Mouse (Mus musculus) forebrain, embryonic 13.5 days (tissue): ENCODE data around the gene Cdc42bpa. TPM values are rescaled to one million over a fixed set of nuclear protein-coding genes. Genes with fewer than 3 reads are reported as not detected.
"Not testable (repeated sequence)": the region's sequence is repeated elsewhere in the genome, so short reads cannot be mapped to it uniquely, and the experiment has no call there.

ENCODE experiments used
- ATAC-seq: fragments of 200-750 bp; cut with Nextera tagmentation; 2 replicates; pipeline ENCODE4 v1.8.0; 2017
- H3K27ac ChIP-seq: fragments of 300-500 bp; sonication (generic); 2 replicates; pipeline ENCODE4 v1.5.1; 2015; ENCODE audit warnings: inconsistent platforms, mild to moderate bottlenecking, moderate library complexity
- H3K27me3 ChIP-seq: fragments of 300-500 bp; sonication (generic); 2 replicates; pipeline ENCODE4 v1.6.1; 2015; ENCODE audit warnings: mild to moderate bottlenecking, inconsistent platforms
- H3K36me3 ChIP-seq: fragments of 300-500 bp; sonication (generic); 2 replicates; pipeline ENCODE4 v1.6.1; 2015; ENCODE audit warnings: mild to moderate bottlenecking, inconsistent platforms; ENCODE audit not compliant: poor library complexity, severe bottlenecking
- H3K4me1 ChIP-seq: fragments of 300-500 bp; sonication (generic); 2 replicates; pipeline ENCODE4 v1.6.1; 2015; ENCODE audit warnings: inconsistent platforms
- H3K4me2 ChIP-seq: fragments of 300-500 bp; sonication (generic); 2 replicates; pipeline ENCODE4 v1.6.1; 2015; ENCODE audit warnings: inconsistent platforms, mild to moderate bottlenecking, moderate library complexity
- H3K4me3 ChIP-seq: fragments of 300-500 bp; sonication (generic); 2 replicates; pipeline ENCODE4 v1.5.1; 2015; ENCODE audit warnings: mild to moderate bottlenecking, inconsistent platforms
- H3K9ac ChIP-seq: fragments of 300-500 bp; sonication (generic); 2 replicates; pipeline ENCODE4 v1.6.1; 2015; ENCODE audit warnings: mild to moderate bottlenecking, inconsistent platforms
- H3K9me3 ChIP-seq: fragments of 300-500 bp; sonication (generic); replicated peaks from 2 replicates; pipeline ENCODE4 v1.6.1; 2016; ENCODE audit warnings: inconsistent platforms
- WGBS: fragments of 180-500 bp; shearing (Covaris S2); methylation state at CpG from one replicate; pipeline ENCODE4 v1.1.7; 2015; 5-methylcytosine and 5-hydroxymethylcytosine counted together
- polyA plus RNA-seq: library from polyadenylated mRNA; unstranded; fragments of >200 nt; fragmentation: Nextera tagmentation; extraction: Ambion mirVana; gene quantifications from 2 replicates; pipeline ENCODE4 v1.2.1, GENCODE M21; 2015

Cdc42bpa gene
- polyA plus RNA-seq, 1 experiment from 2014 or later, result 22.0 TPM

- Histone ChIP-seq H3K4me3 (no peak overlapping the region), H3K27ac (no peak overlapping the region), H3K4me1 (no peaks in the 10 kb centered on the region), H3K9ac (no peak overlapping the region), H3K9me3 (peaks cover 5% of the 10 kb centered on the region), H3K27me3 (no peaks in the 10 kb centered on the region), H3K36me3 (peaks cover 6% of the 10 kb centered on the region), H3K4me2 (no peak overlapping the region)
- ATAC-seq, result no peak
These were observed 47.8 kb downstream of the Cdc42bpa start for GRCm38 (mm10) chr1:180008057-180008456.

GRCm38 (mm10) chr1:180013479-180013878 is 53.2 kb downstream of the Cdc42bpa start:
- no peaks in the 10 kb centered on the region for H3K36me3 ChIP-seq
- H3K4me2 ChIP-seq, result no peak overlapping the region
- H3K4me1 ChIP-seq, result no peaks in the 10 kb centered on the region
- no peak overlapping the region for H3K4me3 ChIP-seq
- H3K9me3 ChIP-seq, result no peaks in the 10 kb centered on the region
- H3K9ac ChIP-seq, result no peak overlapping the region
- WGBS, result 91% methylated on average over 4 of the region's 4 CpGs
- ATAC-seq, result no peak
- H3K27ac ChIP-seq, result no peak overlapping the region
- H3K27me3 ChIP-seq, result no peaks in the 10 kb centered on the region

GRCm38 (mm10) chr1:180018218-180018617 is 57.9 kb downstream of the Cdc42bpa start:
- H3K27ac ChIP-seq, result no peak overlapping the region
- no peak for ATAC-seq
- H3K9me3 ChIP-seq, result no peaks in the 10 kb centered on the region
- H3K36me3 ChIP-seq, result no peaks in the 10 kb centered on the region
- H3K27me3 ChIP-seq, result no peaks in the 10 kb centered on the region
- WGBS, result 87% methylated on average over 2 of the region's 2 CpGs
- no peak overlapping the region for H3K9ac ChIP-seq
- H3K4me2 ChIP-seq, result no peak overlapping the region
- no peaks in the 10 kb centered on the region for H3K4me1 ChIP-seq
- H3K4me3 ChIP-seq, result no peak overlapping the region

GRCm38 (mm10) chr1:180021463-180022296 is 61.4 kb downstream of the Cdc42bpa start:
- no peak overlapping the region for H3K9ac ChIP-seq
- H3K27ac ChIP-seq, result no peak overlapping the region
- no peaks in the 10 kb centered on the region for H3K4me1 ChIP-seq
- no peaks in the 10 kb centered on the region for H3K9me3 ChIP-seq
- no peak overlapping the region for H3K4me2 ChIP-seq
- 76% methylated on average over 11 of the region's 11 CpGs for WGBS
- no peak overlapping the region for H3K4me3 ChIP-seq
- no peaks in the 10 kb centered on the region for H3K27me3 ChIP-seq
- no peaks in the 10 kb centered on the region for H3K36me3 ChIP-seq
- no peak for ATAC-seq

- Histone ChIP-seq H3K36me3 (no peaks in the 10 kb centered on the region), H3K27ac (no peak overlapping the region), H3K9ac (no peak overlapping the region), H3K27me3 (no peaks in the 10 kb centered on the region), H3K4me2 (no peak overlapping the region), H3K9me3 (no peaks in the 10 kb centered on the region), H3K4me3 (no peak overlapping the region), H3K4me1 (no peaks in the 10 kb centered on the region)
- 64% methylated on average over 5 of the region's 5 CpGs for WGBS
- no peak for ATAC-seq
These were observed 63.2 kb downstream of the Cdc42bpa start for GRCm38 (mm10) chr1:180023512-180023911.

- H3K9ac ChIP-seq, H3K9me3 ChIP-seq, H3K4me2 ChIP-seq, ATAC-seq, H3K4me3 ChIP-seq, H3K4me1 ChIP-seq, H3K36me3 ChIP-seq, H3K27ac ChIP-seq, H3K27me3 ChIP-seq: not testable (repeated sequence)
- 92% methylated on average over 5 of the region's 5 CpGs for WGBS
These were observed 69.6 kb downstream of the Cdc42bpa start for GRCm38 (mm10) chr1:180029863-180030262.

- H3K27me3 ChIP-seq, result no peaks in the 10 kb centered on the region
- WGBS, result 87% methylated on average over 8 of the region's 8 CpGs
- no peak for ATAC-seq
These were observed 70.5 kb downstream of the Cdc42bpa start for GRCm38 (mm10) chr1:180030631-180031365.

GRCm38 (mm10) chr1:180031705-180032548 is 71.7 kb downstream of the Cdc42bpa start:
- Histone ChIP-seq H3K27ac (no peak overlapping the region), H3K36me3 (no peaks in the 10 kb centered on the region), H3K4me2 (no peak overlapping the region), H3K9me3 (no peaks in the 10 kb centered on the region), H3K9ac (no peak overlapping the region), H3K4me3 (no peak overlapping the region), H3K4me1 (no peaks in the 10 kb centered on the region), H3K27me3 (no peaks in the 10 kb centered on the region)
- ATAC-seq, result no peak
- 92% methylated on average over 5 of the region's 5 CpGs for WGBS

More at GRCm38 (mm10) chr1:180030631-180031365, 70.5 kb downstream of the Cdc42bpa start:
- Histone ChIP-seq H3K9ac (no peak overlapping the region), H3K36me3 (no peaks in the 10 kb centered on the region), H3K9me3 (no peaks in the 10 kb centered on the region), H3K4me3 (no peak overlapping the region), H3K4me1 (no peaks in the 10 kb centered on the region), H3K4me2 (no peak overlapping the region), H3K27ac (no peak overlapping the region)

- H3K4me3 ChIP-seq, result no peak overlapping the region
- no peak overlapping the region for H3K4me2 ChIP-seq
- no peaks in the 10 kb centered on the region for H3K27me3 ChIP-seq
- H3K36me3 ChIP-seq, result no peaks in the 10 kb centered on the region
- WGBS, result 78% methylated on average over 3 of the region's 3 CpGs
- no peaks in the 10 kb centered on the region for H3K4me1 ChIP-seq
- no peak for ATAC-seq
- no peak overlapping the region for H3K9ac ChIP-seq
- H3K9me3 ChIP-seq, result no peaks in the 10 kb centered on the region
- no peak overlapping the region for H3K27ac ChIP-seq
These were observed 77.2 kb downstream of the Cdc42bpa start for GRCm38 (mm10) chr1:180037461-180037860.

GRCm38 (mm10) chr1:180044160-180044559 is 83.9 kb downstream of the Cdc42bpa start:
- WGBS, result 96% methylated on average over 2 of the region's 2 CpGs

GRCm38 (mm10) chr1:180045172-180045571 is 84.9 kb downstream of the Cdc42bpa start:
- Histone ChIP-seq H3K4me2 (no peak overlapping the region), H3K9me3 (no peaks in the 10 kb centered on the region; the same call in 1 of the 2 replicates), H3K9ac (no peak overlapping the region), H3K36me3 (peaks cover 24% of the 10 kb centered on the region), H3K4me1 (no peaks in the 10 kb centered on the region), H3K27me3 (no peaks in the 10 kb centered on the region), H3K27ac (no peak overlapping the region), H3K4me3 (no peak overlapping the region)
- no peak for ATAC-seq

More at GRCm38 (mm10) chr1:180044160-180044559, 83.9 kb downstream of the Cdc42bpa start:
- no peak overlapping the region for H3K9ac ChIP-seq
- no peaks in the 10 kb centered on the region for H3K4me1 ChIP-seq
- ATAC-seq, result no peak
- H3K27ac ChIP-seq, result no peak overlapping the region
- no peak overlapping the region for H3K4me2 ChIP-seq
- H3K36me3 ChIP-seq, result peaks cover 24% of the 10 kb centered on the region
- no peaks in the 10 kb centered on the region for H3K27me3 ChIP-seq
- no peaks in the 10 kb centered on the region; the same call in 1 of the 2 replicates for H3K9me3 ChIP-seq
- H3K4me3 ChIP-seq, result no peak overlapping the region

- no peaks in the 10 kb centered on the region for H3K4me1 ChIP-seq
- H3K9ac ChIP-seq, result no peak overlapping the region
- H3K9me3 ChIP-seq, result no peaks in the 10 kb centered on the region
- H3K27me3 ChIP-seq, result no peaks in the 10 kb centered on the region
- H3K4me3 ChIP-seq, result no peak overlapping the region
- 90% methylated on average over 1 of the region's 1 CpGs for WGBS
- H3K4me2 ChIP-seq, result no peak overlapping the region
- H3K36me3 ChIP-seq, result no peaks in the 10 kb centered on the region; the same call in 1 of the 2 replicates
- no peak for ATAC-seq
- no peak overlapping the region for H3K27ac ChIP-seq
These were observed 128.9 kb downstream of the Cdc42bpa start for GRCm38 (mm10) chr1:180089176-180089575.
